Mouse (Mus musculus): Measurements from ENCODE around the gene Aatf.

Aatf gene

GRCm38 (mm10) chr11:84513171-84514116 is at the start of gene Aatf:
TSS of gene Aatf (minus strand) at chr11:84513522.
- peak; percentile 95 for DNase-seq (ENCODE audit: low spot score)

GRCm38 (mm10) chr11:84562758-84563347 is 49.5 kb upstream of the Aatf start:
- DNase-seq (ENCODE audit: low spot score) = no peak

GRCm38 (mm10) chr11:84561546-84561945 is 48.2 kb upstream of the Aatf start:
- no peak for DNase-seq (ENCODE audit: low spot score)

- no peak for DNase-seq (ENCODE audit: low spot score)
Observed at GRCm38 (mm10) chr11:84553821-84554450, 40.6 kb upstream of the Aatf start.

GRCm38 (mm10) chr11:84551296-84551695 is 38.0 kb upstream of the Aatf start:
- DNase-seq (ENCODE audit: low spot score) = no peak

GRCm38 (mm10) chr11:84549258-84549791 is 36.0 kb upstream of the Aatf start:
- no peak for DNase-seq (ENCODE audit: low spot score)

- no peak for DNase-seq (ENCODE audit: low spot score)
Observed at GRCm38 (mm10) chr11:84548293-84548692, 35.0 kb upstream of the Aatf start.

- no peak for DNase-seq (ENCODE audit: low spot score)
Observed at GRCm38 (mm10) chr11:84539981-84540380, 26.7 kb upstream of the Aatf start.

- no peak for DNase-seq (ENCODE audit: low spot score)
Observed at GRCm38 (mm10) chr11:84529797-84530703, 16.7 kb upstream of the Aatf start.

GRCm38 (mm10) chr11:84529143-84529755 is 15.9 kb upstream of the Aatf start:
- DNase-seq (ENCODE audit: low spot score) = no peak

GRCm38 (mm10) chr11:84526976-84527860 is 13.9 kb upstream of the Aatf start:
- DNase-seq (ENCODE audit: low spot score) = no peak

GRCm38 (mm10) chr11:84526451-84526850 is 13.1 kb upstream of the Aatf start:
- no peak for DNase-seq (ENCODE audit: low spot score)

GRCm38 (mm10) chr11:84525421-84526274 is 12.3 kb upstream of the Aatf start, which contains the start of gene Lhx1:
TSS of gene Lhx1 (minus strand) at chr11:84525535.
- no peak for DNase-seq (ENCODE audit: low spot score)

- no peak for DNase-seq (ENCODE audit: low spot score)
Observed at GRCm38 (mm10) chr11:84524511-84525270, 11.4 kb upstream of the Aatf start.

GRCm38 (mm10) chr11:84523841-84524510 is 10.7 kb upstream of the Aatf start:
- no peak for DNase-seq (ENCODE audit: low spot score)

- no peak for DNase-seq (ENCODE audit: low spot score)
Observed at GRCm38 (mm10) chr11:84523321-84523831, 10.1 kb upstream of the Aatf start.

- peak; percentile 80 for DNase-seq (ENCODE audit: low spot score)
Observed at GRCm38 (mm10) chr11:84522577-84523320, 9.4 kb upstream of the Aatf start.
